Mouse (Mus musculus) MEL (cell line): ENCODE results near the gene Plekhg2. TPM values are rescaled to one million over a fixed set of nuclear protein-coding genes. Genes with fewer than 3 reads are reported as not detected.

Source experiments
- DNase-seq: peaks from one replicate; pipeline ENCODE4 v3.0.0; 2011; ENCODE audit warnings: low read depth, low spot score
- H3K27ac ChIP-seq: 2 replicates; pipeline ENCODE4 v1.5.1; 2012; ENCODE audit warnings: low read depth, mild to moderate bottlenecking, control low read depth, low read length, moderate library complexity; ENCODE audit not compliant: control insufficient read depth
- H3K27me3 ChIP-seq, 2 experiments: fragments of 150-350 bp in 1 of 2; sonication (generic) in 1 of 2; 2 replicates each; pipeline ENCODE4 v1.6.1; 2012; ENCODE audit warnings: low read length in 2 of 2, mild to moderate bottlenecking in 2 of 2, improper control_type of control experiment in 1 of 2, moderate library complexity in 1 of 2; ENCODE audit not compliant: insufficient read depth in 2 of 2, control insufficient read depth in 1 of 2
- H3K36me3 ChIP-seq, 2 experiments: 2 replicates each; pipeline ENCODE4 v1.6.1; 2012 to 2014; ENCODE audit warnings: low read length in 2 of 2, improper control_type of control experiment in 1 of 2, inconsistent platforms in 1 of 2, mild to moderate bottlenecking in 1 of 2; ENCODE audit not compliant: insufficient read depth in 2 of 2, control insufficient read depth in 1 of 2
- H3K4me1 ChIP-seq, 2 experiments: fragments of 150-350 bp in 1 of 2; sonication (generic) in 1 of 2; 2 replicates each; pipeline ENCODE4 v1.6.1; 2012; ENCODE audit warnings: low read length in 2 of 2, improper control_type of control experiment in 1 of 2, mild to moderate bottlenecking in 1 of 2; ENCODE audit not compliant: insufficient read depth in 2 of 2, control insufficient read depth in 1 of 2
- H3K4me3 ChIP-seq, 2 experiments: fragments of 150-350 bp in 1 of 2; sonication (generic) in 1 of 2; 2 replicates each; pipeline ENCODE4 v1.5.1; 2012; ENCODE audit warnings: low read depth in 2 of 2, low read length in 2 of 2, mild to moderate bottlenecking in 2 of 2, moderate library complexity in 2 of 2, control low read depth in 1 of 2, improper control_type of control experiment in 1 of 2; ENCODE audit not compliant: control insufficient read depth in 1 of 2, insufficient read depth in 1 of 2
- H3K79me2 ChIP-seq: 2 replicates; pipeline ENCODE4 v1.6.1; 2012; ENCODE audit warnings: mild to moderate bottlenecking, low read length, moderate library complexity; ENCODE audit not compliant: control insufficient read depth, poor library complexity, insufficient read depth
- H3K9ac ChIP-seq: 2 replicates; pipeline ENCODE4 v1.6.1; 2012; ENCODE audit warnings: low read depth, mild to moderate bottlenecking, control low read depth, low read length, moderate library complexity; ENCODE audit not compliant: control insufficient read depth, poor library complexity, severe bottlenecking
- H3K9me3 ChIP-seq: fragments of 150-350 bp; sonication (generic); replicated peaks from 2 replicates; pipeline ENCODE4 v1.6.1; 2012; ENCODE audit warnings: mild to moderate bottlenecking, low read length, improper control_type of control experiment, moderate library complexity; ENCODE audit not compliant: insufficient read depth
- BHLHE40 ChIP-seq: IDR thresholded peaks from 2 replicates; pipeline ENCODE4 v1.6.1; 2012; ENCODE audit warnings: low read depth, mild to moderate bottlenecking, inconsistent platforms, low read length, improper control_type of control experiment, borderline replicate concordance
- CHD1 ChIP-seq: IDR thresholded peaks from 2 replicates; pipeline ENCODE4 v1.6.1; 2012; ENCODE audit warnings: low read depth, mild to moderate bottlenecking, inconsistent platforms, low read length, improper control_type of control experiment
- ELF1 ChIP-seq: IDR thresholded peaks from 2 replicates; pipeline ENCODE4 v1.6.1; 2014; ENCODE audit warnings: low read depth, mild to moderate bottlenecking, inconsistent platforms, low read length, improper control_type of control experiment, moderate library complexity
- ETS1 ChIP-seq: IDR thresholded peaks from 2 replicates; pipeline ENCODE4 v1.6.1; 2012; ENCODE audit warnings: low read depth, mild to moderate bottlenecking, inconsistent platforms, low read length, improper control_type of control experiment, moderate library complexity
- GATA1 ChIP-seq: IDR thresholded peaks from 2 replicates; pipeline ENCODE4 v1.6.1; 2011; ENCODE audit warnings: low read depth, low read length, improper control_type of control experiment
- HCFC1 ChIP-seq: IDR thresholded peaks from 2 replicates; pipeline ENCODE4 v1.6.1; 2012; ENCODE audit warnings: low read depth, mild to moderate bottlenecking, inconsistent platforms, low read length, improper control_type of control experiment, moderate library complexity
- KAT2A ChIP-seq: conservative IDR thresholded peaks from 2 replicates; pipeline ENCODE4 v1.6.1; 2012; ENCODE audit warnings: low read depth, low read length, improper control_type of control experiment, inconsistent platforms
- MAX ChIP-seq: IDR thresholded peaks from 2 replicates; pipeline ENCODE4 v1.6.1; 2011; ENCODE audit warnings: low read length, improper control_type of control experiment
- MYB ChIP-seq: IDR thresholded peaks from 2 replicates; pipeline ENCODE4 v1.6.1; 2011; ENCODE audit warnings: mild to moderate bottlenecking, low read depth, low read length, improper control_type of control experiment
- MYC ChIP-seq: IDR thresholded peaks from 2 replicates; pipeline ENCODE4 v1.6.1; 2011; ENCODE audit warnings: low read depth, mild to moderate bottlenecking, low read length, improper control_type of control experiment, moderate library complexity
- POLR2A ChIP-seq, 2 experiments: IDR thresholded peaks; 2 replicates each; pipeline ENCODE4 v1.6.1; 2011 to 2012; ENCODE audit warnings: low read length in 2 of 2, mild to moderate bottlenecking in 2 of 2, control low read depth in 1 of 2, improper control_type of control experiment in 1 of 2, low read depth in 1 of 2, moderate library complexity in 1 of 2; ENCODE audit not compliant: control insufficient read depth in 1 of 2, insufficient read depth in 1 of 2, poor library complexity in 1 of 2
- POLR2AphosphoS5 ChIP-seq: IDR thresholded peaks from 2 replicates; pipeline ENCODE4 v1.6.1; 2012; ENCODE audit warnings: low read depth, borderline replicate concordance, mild to moderate bottlenecking, inconsistent platforms, low read length, moderate library complexity, mixed read lengths
- RAD21 ChIP-seq: IDR thresholded peaks from 2 replicates; pipeline ENCODE4 v1.6.1; 2011; ENCODE audit warnings: mild to moderate bottlenecking, low read depth, low read length, improper control_type of control experiment
- SIN3A ChIP-seq: IDR thresholded peaks from 2 replicates; pipeline ENCODE4 v1.6.1; 2012; ENCODE audit warnings: low read length, improper control_type of control experiment, inconsistent platforms
- TAL1 ChIP-seq: IDR thresholded peaks from 2 replicates; pipeline ENCODE4 v1.6.1; 2012; ENCODE audit warnings: mild to moderate bottlenecking, inconsistent platforms, low read length, moderate library complexity, mixed read lengths
- TBP ChIP-seq: IDR thresholded peaks from 2 replicates; pipeline ENCODE4 v1.8.0; 2011; ENCODE audit warnings: low read depth, low read length, improper control_type of control experiment
- ZC3H11A ChIP-seq: IDR thresholded peaks from 2 replicates; pipeline ENCODE4 v1.6.1; 2012; ENCODE audit warnings: low read depth, mild to moderate bottlenecking, inconsistent platforms, low read length, improper control_type of control experiment
- ZNF384 ChIP-seq: IDR thresholded peaks from 2 replicates; pipeline ENCODE4 v1.6.1; 2012; ENCODE audit warnings: low read depth, mild to moderate bottlenecking, inconsistent platforms, low read length, improper control_type of control experiment
- polyA plus RNA-seq, 2 experiments: library from polyadenylated mRNA; stranded (reverse) in 1 of 2; unstranded in 1 of 2; fragments of >175 nt in 1 of 2; fragments of >200 nt in 1 of 2; gene quantifications; 2 replicates each; pipeline versions ENCODE4 v1.2.1 to v1.2.4; 2012; ENCODE audit warnings: low replicate concordance in 2 of 2, low read depth in 1 of 2; ENCODE audit not compliant: insufficient read length in 2 of 2, insufficient read depth in 1 of 2, missing spikeins in 1 of 2
- total RNA-seq: library from RNA; depleted of rRNA; stranded (reverse); fragments of 300-350 nt; gene quantifications from 2 replicates; pipeline ENCODE4 v1.2.3, GENCODE M21; 2012

Plekhg2 gene
- total and polyA plus RNA-seq, 3 experiments = 1.1 to 9.2 TPM; not detected in 1

DNA sequence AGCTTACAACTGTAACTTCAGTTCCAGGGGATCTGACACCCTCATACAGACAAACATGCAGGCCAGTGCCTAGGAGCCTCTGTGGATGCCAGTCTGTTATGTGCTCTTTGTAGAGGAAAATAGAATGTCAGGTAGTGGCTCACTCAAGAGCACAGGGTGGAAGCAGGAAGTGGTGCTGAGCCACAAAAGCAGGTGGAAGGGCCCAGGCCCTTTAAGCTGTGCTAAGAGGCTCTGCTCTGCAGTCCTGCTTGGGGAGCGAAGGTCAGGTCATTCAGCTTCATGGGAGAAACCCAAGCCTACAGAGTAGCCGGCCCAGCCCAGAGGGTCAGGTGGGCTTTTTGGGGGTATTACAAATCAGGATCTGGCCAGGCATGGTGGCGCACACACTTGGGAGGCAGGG lies 17.2 kb downstream of the Plekhg2 start:
- H3K9me3 ChIP-seq = no peaks in the 10 kb centered on the region
- no peak overlapping the region for H3K9ac ChIP-seq
- H3K4me3 ChIP-seq = no peak overlapping the region
- peak; percentile 49 for DNase-seq
- no peaks in the 10 kb centered on the region for H3K27me3 ChIP-seq
- peaks cover 11 to 20% of the 10 kb centered on the region in 2 experiments for H3K36me3 ChIP-seq
- peaks cover 18% of the 10 kb centered on the region for H3K79me2 ChIP-seq
- peaks cover 0 to 16% of the 10 kb centered on the region in 2 experiments; a peak in 2 of 4 replicates for H3K4me1 ChIP-seq
- H3K27ac ChIP-seq = no peak overlapping the region
- TF ChIP-seq TAL1 (no peak), ZNF384 (no peak), POLR2AphosphoS5 (no peak), HCFC1 (no peak), ZC3H11A (no peak), BHLHE40 (no peak), MYC (no peak), KAT2A (no peak), POLR2A (IDR thresholded peaks at IDR 0.05; ENCODE audit: control insufficient read depth in 1 of 2, insufficient read depth in 1 of 2, low read depth in 1 of 2, low read length in 2 of 2, poor library complexity in 1 of 2) (peak in 1 of 2 experiments; percentile 25; a peak in 1 of 4 replicates), ELF1 (0 out of 2 replicates have a peak, but pooled peaks have one; percentile 15), MAX (no peak), ETS1 (no peak), RAD21 (no peak)

DNA sequence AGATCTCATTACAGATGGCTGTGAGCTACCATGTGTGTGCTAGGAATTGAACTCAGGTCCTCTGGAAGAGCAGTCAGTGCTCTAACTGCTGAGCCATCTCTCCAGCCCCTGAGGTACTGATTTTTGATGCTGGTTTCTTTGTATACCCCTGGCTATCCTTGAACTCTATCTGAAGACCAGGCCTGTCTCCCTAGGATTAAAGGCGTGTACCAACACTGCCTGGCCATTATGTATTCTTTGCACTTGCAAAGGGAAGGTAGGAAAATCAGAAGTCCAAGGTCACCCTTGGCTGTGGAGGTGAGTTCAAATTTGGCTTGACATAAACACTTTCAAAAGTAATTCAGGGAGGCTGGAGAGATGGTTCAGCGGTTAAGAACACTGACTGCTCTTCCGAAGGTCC lies 17.8 kb downstream of the Plekhg2 start:
- Histone ChIP-seq H3K9me3 (no peaks in the 10 kb centered on the region), H3K36me3 (peaks cover 11 to 22% of the 10 kb centered on the region in 2 experiments), H3K9ac (no peak overlapping the region), H3K79me2 (peaks cover 20% of the 10 kb centered on the region), H3K4me3 (no peak overlapping the region), H3K27ac (no peak overlapping the region), H3K27me3 (no peaks in the 10 kb centered on the region), H3K4me1 (peaks cover 2 to 18% of the 10 kb centered on the region in 2 experiments; a peak in 3 of 4 replicates)
- TF ChIP-seq SIN3A (no peak), GATA1 (no peak), CHD1 (no peak), MYB (no peak), TBP (no peak), TAL1 (no peak), HCFC1 (no peak)
- DNase-seq = peak; percentile 39
